Mouse (Mus musculus): ENCODE measurements at regions not wholly inside any gene's neighbourhood (a gene's known extent, or its start where the extent isn't known, plus 50 kb on each side); places are given as distances from the start of the nearest gene placed in this dataset.
"Not testable (repeated sequence)": the region's sequence is repeated elsewhere in the genome, so short reads cannot be mapped to it uniquely, and the experiment has no call there.

GRCm38 (mm10) chr8:93443631-93444030, 64.1 kb upstream of the Ces1h start:
- not testable (repeated sequence) for DNase-seq

GRCm38 (mm10) chr8:93441936-93442335, 62.4 kb upstream of the Ces1h start:
- no peak for DNase-seq

GRCm38 (mm10) chr8:93436586-93436985, 57.1 kb upstream of the Ces1h start:
- not testable (repeated sequence) for DNase-seq

GRCm38 (mm10) chr8:93430637-93431036, 51.1 kb upstream of the Ces1h start:
- DNase-seq: peak; percentile 76
